Mouse (Mus musculus) effector memory CD4-positive, alpha-beta T cell, adult 5 months (primary cell): ENCODE data around the gene Plch1. TPM values are rescaled to one million over a fixed set of nuclear protein-coding genes. Genes with fewer than 3 reads are reported as not detected.

ENCODE experiments used
- polyA plus RNA-seq: library from polyadenylated mRNA; unstranded; fragments of 100-300 nt; shearing (Covaris generic); gene quantifications from one replicate; pipeline ENCODE4 v1.2.1, GENCODE M21; 2017

The Plch1 gene
- polyA plus RNA-seq: not detected

GRCm38 (mm10) chr3:63899309-63899695, at the start of gene Plch1:
Plch1 (minus strand) TSS chr3:63899472.

GRCm38 (mm10) chr3:63928878-63929859, 29.9 kb upstream of the Plch1 start, which contains the start of gene E130311K13Rik:
E130311K13Rik (minus strand) TSS chr3:63929472.

Other genes starting within 250 kb of the Plch1 start
- gene E130311K13Rik, start 30.0 kb upstream of the Plch1 start, polyA plus RNA-seq: 5.3 TPM
- gene Slc33a1, start 65.3 kb upstream of the Plch1 start, polyA plus RNA-seq: 8.2 TPM
- gene Gmps, start 76.6 kb upstream of the Plch1 start, polyA plus RNA-seq: 20.4 TPM
- gene Vmn2r1, start 182.1 kb upstream of the Plch1 start, polyA plus RNA-seq: 0.06 TPM
- gene Vmn2r2, start 242.5 kb upstream of the Plch1 start, polyA plus RNA-seq: not detected